Mouse (Mus musculus) CD4-positive, CD25-positive, alpha-beta regulatory T cell, adult 4 months (primary cell): ENCODE data around the gene 4930518I15Rik. TPM values are rescaled to one million over a fixed set of nuclear protein-coding genes. Genes with fewer than 3 reads are reported as not detected.
"Not testable (repeated sequence)": the region's sequence is repeated elsewhere in the genome, so short reads cannot be mapped to it uniquely, and the experiment has no call there.

Source experiments
- ATAC-seq: one replicate; pipeline ENCODE4 v1.8.0; 2017
- polyA plus RNA-seq, 2 experiments: library from polyadenylated mRNA; unstranded; fragments of 100-300 nt; shearing (Covaris generic); gene quantifications; one replicate each; pipeline ENCODE4 v1.2.1; 2017

The 4930518I15Rik gene
- polyA plus RNA-seq, 2 experiments from 2014 or later, result 25.0 to 27.3 TPM

DNA sequence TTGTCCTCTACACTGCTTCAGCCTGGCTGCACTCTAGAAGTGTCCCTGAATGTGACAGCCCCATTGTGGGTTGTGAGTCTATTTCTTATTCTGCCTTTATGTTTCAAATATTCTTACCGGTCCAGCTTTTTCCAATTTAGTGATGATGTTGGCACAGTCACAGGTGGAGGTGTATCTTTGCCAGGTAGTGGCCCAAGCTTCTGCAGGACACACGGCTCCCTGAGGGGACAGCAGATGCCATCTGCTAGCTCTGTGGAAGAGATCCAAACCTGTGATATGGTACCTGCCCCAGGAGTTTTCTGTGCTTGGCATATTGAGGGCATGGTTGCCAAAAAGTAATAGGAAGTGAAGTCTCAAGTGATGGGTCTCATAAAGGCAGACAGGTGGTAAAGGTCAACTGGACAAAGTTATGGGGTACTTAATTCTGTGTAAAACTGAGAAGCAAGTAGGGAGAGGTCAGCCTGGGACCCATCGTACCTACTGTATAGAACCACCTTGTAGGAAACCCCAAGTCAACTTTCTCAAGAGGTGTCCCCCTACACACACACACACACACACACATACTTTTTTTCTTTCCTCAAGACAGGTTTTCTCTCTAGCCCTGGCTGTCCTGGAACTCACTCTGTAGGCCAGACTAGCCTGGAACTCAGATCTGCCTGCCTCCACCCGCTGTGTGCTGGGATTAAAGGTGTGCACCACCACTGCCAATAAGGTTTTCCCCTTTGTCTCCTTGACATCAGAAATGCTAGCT, 17.2 kb upstream of the 4930518I15Rik start:
- ATAC-seq, result no peak

DNA sequence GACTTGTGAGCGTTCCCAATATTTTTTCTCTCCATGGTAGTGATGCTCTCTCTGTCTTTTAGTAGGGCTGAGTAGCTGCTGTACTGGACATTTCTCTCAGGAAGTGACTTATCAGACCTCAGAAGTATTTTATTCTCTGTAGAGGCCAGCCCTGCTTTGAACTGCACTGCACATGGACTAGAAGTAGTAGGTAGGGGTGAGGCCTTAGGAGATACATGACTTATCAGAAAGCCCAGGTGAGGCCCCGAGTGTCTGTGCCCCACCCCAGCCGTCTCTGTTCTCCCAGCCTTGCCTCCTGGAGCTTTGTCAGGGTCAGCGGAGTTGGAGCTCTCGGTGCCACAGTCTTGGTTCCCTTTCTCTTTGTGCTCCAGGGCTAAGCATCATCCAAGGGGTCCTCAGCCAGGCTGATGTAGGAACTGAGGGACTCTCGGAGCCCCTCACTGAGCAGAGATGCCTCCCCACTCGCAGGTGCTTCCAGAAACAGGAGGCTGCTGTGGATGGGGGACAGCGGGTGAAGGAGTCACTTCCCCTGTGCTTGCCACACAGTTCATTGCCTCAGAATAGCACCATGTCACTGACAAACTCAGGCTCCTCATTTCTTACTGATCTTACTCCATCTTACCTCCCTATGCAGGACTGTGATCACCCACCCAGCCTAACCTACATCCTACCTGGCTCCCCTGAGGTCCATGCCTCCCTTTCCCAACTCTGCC, 16.5 kb upstream of the 4930518I15Rik start:
- ATAC-seq, result no peak

DNA sequence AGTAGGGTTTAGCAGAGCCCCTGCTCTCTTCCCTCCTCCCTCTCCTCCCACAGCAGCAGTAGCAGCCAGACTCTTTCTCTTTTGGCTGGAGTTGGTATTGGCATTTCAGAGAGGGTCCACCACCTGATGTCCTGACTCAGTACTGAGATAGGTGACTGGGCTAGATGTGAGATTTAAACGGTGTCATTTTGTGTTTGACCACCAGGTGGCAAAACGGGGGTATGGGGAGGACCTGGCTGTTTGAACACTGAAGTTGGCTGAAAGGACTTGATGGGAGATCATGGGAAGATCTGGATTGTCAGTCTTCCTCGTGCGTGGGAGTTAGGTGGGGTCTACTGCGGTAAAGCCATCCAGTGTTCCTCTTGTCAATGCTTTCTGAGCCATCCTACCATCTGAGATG, 15.9 kb upstream of the 4930518I15Rik start:
- ATAC-seq, result peak; percentile 42

DNA sequence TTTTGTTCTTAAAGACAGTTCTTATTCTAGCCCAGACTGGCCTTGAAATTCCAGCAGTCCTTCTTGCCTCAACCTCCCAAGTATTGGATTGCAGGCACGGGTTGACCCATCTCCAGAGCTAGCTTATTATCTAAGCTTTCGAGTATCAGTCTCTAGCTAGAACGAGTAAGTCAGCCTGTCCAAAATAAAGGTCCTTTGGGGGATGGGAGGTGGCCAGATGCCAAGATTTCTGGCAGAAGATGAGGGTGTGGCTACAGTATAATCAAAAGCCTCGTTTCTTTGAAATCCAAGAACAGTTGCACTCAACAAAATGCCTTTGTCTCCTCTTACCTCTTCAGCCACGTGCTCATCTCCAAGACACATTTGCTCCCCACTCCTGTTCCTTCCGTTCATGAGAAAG, 12.8 kb upstream of the 4930518I15Rik start:
- no peak for ATAC-seq

DNA sequence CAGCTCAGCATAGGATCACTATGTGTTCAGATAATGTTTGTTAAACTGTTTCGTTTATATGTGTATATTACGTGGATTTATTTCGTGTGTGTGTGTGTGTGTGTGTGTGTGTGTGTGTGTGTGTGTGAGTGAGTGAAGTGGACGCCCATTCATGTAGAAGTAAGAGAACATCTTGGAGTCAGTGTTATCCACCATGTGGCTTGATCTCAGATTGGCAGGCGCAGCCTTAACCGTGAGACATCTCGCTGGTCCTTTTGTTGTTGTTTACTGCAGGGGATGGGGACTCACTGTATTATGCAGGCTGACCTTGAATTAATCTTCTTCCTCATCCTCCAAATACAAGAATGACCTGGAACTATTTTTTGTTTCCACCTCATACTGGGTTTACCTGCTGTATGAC, 11.8 kb upstream of the 4930518I15Rik start:
- no peak for ATAC-seq

GRCm38 (mm10) chr2:156868994-156869393, 11.2 kb upstream of the 4930518I15Rik start:
- ATAC-seq, result no peak

DNA sequence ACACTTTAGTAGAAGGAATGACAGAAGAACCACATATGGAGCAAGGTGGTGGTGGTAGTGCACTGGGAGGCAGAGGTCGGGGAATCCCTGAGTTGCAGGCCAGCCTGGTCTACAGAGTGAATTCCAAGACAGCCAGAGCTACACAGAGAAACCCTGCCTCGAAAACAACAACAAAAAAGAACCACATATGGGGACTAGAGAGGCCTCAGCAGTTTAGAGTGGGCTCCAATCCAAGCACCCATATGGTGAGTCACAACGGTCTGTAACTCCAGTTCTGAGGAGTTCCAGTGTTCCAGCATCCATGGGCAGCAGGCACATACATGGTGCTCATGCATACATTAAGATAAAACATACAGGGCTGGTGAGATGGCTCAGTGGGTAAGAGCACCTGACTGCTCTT, 6.7 kb upstream of the 4930518I15Rik start:
- ATAC-seq, result no peak

- peak; percentile 25 for ATAC-seq
Observed at GRCm38 (mm10) chr2:156863487-156864160, 5.9 kb upstream of the 4930518I15Rik start.

- ATAC-seq, result peak; percentile 86
Observed at GRCm38 (mm10) chr2:156862772-156863486, 5.2 kb upstream of the 4930518I15Rik start, which contains the start of gene Rab5if. Gene Rab5if, plus strand, starts transcription at chr2:156863128.

GRCm38 (mm10) chr2:156862041-156862717, 4.4 kb upstream of the 4930518I15Rik start:
- peak; percentile 25 for ATAC-seq

DNA sequence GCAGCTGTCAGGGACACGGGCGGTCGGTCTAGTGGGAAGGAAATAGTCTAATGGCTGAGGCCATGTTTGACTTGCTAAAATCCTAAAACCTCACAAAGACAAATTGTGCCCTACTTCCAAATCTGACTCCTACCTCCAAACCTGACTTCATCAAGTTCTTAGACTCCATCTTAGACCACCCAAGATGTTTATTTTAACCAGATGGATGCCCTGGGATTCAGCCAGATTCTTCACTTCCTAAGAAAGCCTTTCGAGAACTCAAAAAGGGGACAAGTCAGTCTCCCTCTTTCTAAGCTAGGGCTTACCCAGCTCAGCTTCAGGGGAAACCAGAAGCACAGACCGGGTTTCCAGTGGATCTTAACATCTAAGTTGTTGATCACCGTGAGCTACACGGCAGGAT, 925 bp upstream of the 4930518I15Rik start:
- ATAC-seq, result no peak

- ATAC-seq, result peak; percentile 51
Observed at GRCm38 (mm10) chr2:156857385-156857791, 358 bp downstream of the 4930518I15Rik start.

GRCm38 (mm10) chr2:156856311-156856710, 1.4 kb downstream of the 4930518I15Rik start:
- ATAC-seq, result no peak

- not testable (repeated sequence) for ATAC-seq
Observed at GRCm38 (mm10) chr2:156853999-156854771, 3.6 kb downstream of the 4930518I15Rik start.

GRCm38 (mm10) chr2:156853584-156853983, 4.2 kb downstream of the 4930518I15Rik start:
- ATAC-seq, result not testable (repeated sequence)

DNA sequence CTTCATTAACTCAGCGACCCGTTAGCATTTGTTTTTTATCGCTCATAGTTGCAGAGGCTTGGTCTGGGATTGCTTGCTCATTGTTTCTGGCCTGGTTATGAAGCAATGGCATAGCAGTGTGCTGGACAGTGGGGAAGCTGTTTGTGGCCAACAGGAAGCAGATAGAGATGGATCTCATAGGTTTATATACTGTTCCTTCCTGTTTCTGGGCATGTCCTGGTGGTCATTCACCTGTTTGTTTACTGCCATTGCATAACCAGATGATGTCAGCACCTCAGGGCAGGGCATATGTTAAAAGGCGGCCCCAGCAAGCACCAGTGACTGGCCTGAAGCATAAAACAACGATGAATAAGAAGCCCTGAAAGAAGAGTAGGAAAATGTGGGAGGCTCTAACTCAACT, 7.2 kb downstream of the 4930518I15Rik start:
- ATAC-seq, result no peak

GRCm38 (mm10) chr2:156848526-156849182, 9.1 kb downstream of the 4930518I15Rik start:
- no peak for ATAC-seq

DNA sequence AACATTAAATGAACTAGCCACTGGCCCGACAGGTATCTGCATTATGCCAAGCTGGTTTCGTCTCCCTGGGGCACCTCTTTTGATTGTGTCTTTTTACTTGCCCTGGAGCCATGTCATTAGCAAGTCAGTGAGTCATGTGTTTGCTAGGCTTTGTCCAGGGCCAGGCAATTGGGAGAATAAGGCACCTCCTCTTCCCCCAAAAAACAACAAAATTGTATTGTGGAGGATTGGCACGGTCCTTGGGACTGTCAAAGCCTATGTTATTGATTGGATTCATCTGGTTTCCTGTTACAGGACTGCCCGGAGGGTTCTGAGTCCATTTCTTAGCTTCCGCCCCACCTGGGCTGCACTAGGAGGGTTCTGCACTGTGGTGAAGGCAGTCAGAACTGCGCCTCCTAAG, 10.1 kb downstream of the 4930518I15Rik start:
- ATAC-seq, result no peak

GRCm38 (mm10) chr2:156844715-156845114, 13.0 kb downstream of the 4930518I15Rik start:
- no peak for ATAC-seq

DNA sequence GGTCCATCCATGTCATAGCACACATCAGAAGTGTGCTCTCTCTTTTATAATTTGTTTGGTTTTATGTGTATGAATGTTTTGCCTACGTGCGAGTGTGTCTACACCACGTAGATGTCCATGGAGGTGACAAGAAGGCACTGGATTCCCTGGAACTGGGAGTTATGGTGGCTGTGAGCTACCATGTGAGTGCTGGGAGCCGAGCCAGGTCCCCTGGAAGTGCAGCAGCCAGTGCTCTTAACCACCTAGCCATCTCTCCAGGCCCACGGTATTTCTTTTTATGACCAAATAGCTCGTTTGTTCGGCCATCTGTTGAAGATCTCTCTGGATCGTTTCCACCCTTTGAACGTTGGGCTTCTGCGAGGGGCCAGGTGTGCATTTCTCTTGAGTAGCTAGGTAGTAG, 14.4 kb downstream of the 4930518I15Rik start:
- ATAC-seq, result no peak

DNA sequence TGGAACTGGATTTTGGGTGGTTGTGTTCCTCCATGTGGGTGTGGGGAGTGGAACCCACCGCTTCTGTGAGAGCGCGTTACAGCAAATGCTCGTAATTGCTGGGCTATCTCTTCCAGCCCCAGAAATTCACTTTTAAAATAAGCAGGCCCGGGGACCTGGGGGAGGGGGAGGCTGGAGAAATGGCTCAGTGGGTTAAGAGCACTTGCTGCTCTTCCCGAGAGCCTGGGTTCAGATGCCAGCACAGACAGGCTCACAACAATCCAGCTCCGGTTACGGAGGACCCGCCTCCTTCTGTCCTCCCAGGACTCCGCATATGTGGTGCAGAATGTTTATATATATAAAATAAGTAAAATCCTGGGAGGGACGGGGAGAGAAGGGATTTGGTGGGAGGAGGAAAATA, 15.0 kb downstream of the 4930518I15Rik start:
- no peak for ATAC-seq
